Mouse (Mus musculus) testis, postnatal 14 days (tissue): ENCODE measurements around the gene Slc44a5.
"Not testable (repeated sequence)": the region's sequence is repeated elsewhere in the genome, so short reads cannot be mapped to it uniquely, and the experiment has no call there.

Experiments
- DNase-seq: peaks from one replicate; pipeline ENCODE4 v3.0.0; 2021; ENCODE audit warnings: low spot score

Gene Slc44a5

GRCm38 (mm10) chr3:154101671-154102070 lies 128.4 kb downstream of the Slc44a5 start:
- no peak for DNase-seq

GRCm38 (mm10) chr3:154110528-154110927 lies 137.3 kb downstream of the Slc44a5 start:
- no peak for DNase-seq

- no peak for DNase-seq
Measured at GRCm38 (mm10) chr3:154111221-154111620, 138.0 kb downstream of the Slc44a5 start.

GRCm38 (mm10) chr3:154114991-154115390 lies 141.8 kb downstream of the Slc44a5 start:
- no peak for DNase-seq

- no peak for DNase-seq
Measured at GRCm38 (mm10) chr3:154115478-154115877, 142.2 kb downstream of the Slc44a5 start.

GRCm38 (mm10) chr3:154116000-154116399 lies 142.8 kb downstream of the Slc44a5 start:
- no peak for DNase-seq

GRCm38 (mm10) chr3:154118992-154119603 lies 145.9 kb downstream of the Slc44a5 start:
- no peak for DNase-seq

- no peak for DNase-seq
Measured at GRCm38 (mm10) chr3:154122531-154122930, 149.3 kb downstream of the Slc44a5 start.

- DNase-seq, result no peak
Measured at GRCm38 (mm10) chr3:154124890-154125575, 151.8 kb downstream of the Slc44a5 start.

GRCm38 (mm10) chr3:154125768-154126376 lies 152.6 kb downstream of the Slc44a5 start:
- no peak for DNase-seq

GRCm38 (mm10) chr3:154127246-154127645 lies 154.0 kb downstream of the Slc44a5 start:
- no peak for DNase-seq

GRCm38 (mm10) chr3:154129036-154129435 lies 155.8 kb downstream of the Slc44a5 start:
- DNase-seq, result peak; percentile 51

- DNase-seq, result no peak
Measured at GRCm38 (mm10) chr3:154130431-154131114, 157.3 kb downstream of the Slc44a5 start.

- DNase-seq, result no peak
Measured at GRCm38 (mm10) chr3:154133986-154134385, 160.8 kb downstream of the Slc44a5 start.

GRCm38 (mm10) chr3:154134701-154135100 lies 161.5 kb downstream of the Slc44a5 start:
- DNase-seq, result no peak

GRCm38 (mm10) chr3:154136501-154136900 lies 163.3 kb downstream of the Slc44a5 start:
- no peak for DNase-seq

- DNase-seq, result no peak
Measured at GRCm38 (mm10) chr3:154141346-154141745, 168.1 kb downstream of the Slc44a5 start.

GRCm38 (mm10) chr3:154142618-154143017 lies 169.4 kb downstream of the Slc44a5 start:
- no peak for DNase-seq

GRCm38 (mm10) chr3:154145750-154146149 lies 172.5 kb downstream of the Slc44a5 start:
- no peak for DNase-seq

GRCm38 (mm10) chr3:154149778-154150177 lies 176.5 kb downstream of the Slc44a5 start:
- DNase-seq, result no peak

GRCm38 (mm10) chr3:154153541-154153940 lies 180.3 kb downstream of the Slc44a5 start:
- not testable (repeated sequence) for DNase-seq

GRCm38 (mm10) chr3:154165882-154166281 lies 192.6 kb downstream of the Slc44a5 start:
- no peak for DNase-seq
